Mouse (Mus musculus): ENCODE measurements around the gene Uba52. TPM values are rescaled to one million over a fixed set of nuclear protein-coding genes. Genes with fewer than 3 reads are reported as not detected.
A peak's percentile ranks its signal among the peaks of the same experiment; 100 is the strongest.

Gene Uba52
- polyA plus RNA-seq, 1 experiment from 2014 or later: 779 TPM

DNA sequence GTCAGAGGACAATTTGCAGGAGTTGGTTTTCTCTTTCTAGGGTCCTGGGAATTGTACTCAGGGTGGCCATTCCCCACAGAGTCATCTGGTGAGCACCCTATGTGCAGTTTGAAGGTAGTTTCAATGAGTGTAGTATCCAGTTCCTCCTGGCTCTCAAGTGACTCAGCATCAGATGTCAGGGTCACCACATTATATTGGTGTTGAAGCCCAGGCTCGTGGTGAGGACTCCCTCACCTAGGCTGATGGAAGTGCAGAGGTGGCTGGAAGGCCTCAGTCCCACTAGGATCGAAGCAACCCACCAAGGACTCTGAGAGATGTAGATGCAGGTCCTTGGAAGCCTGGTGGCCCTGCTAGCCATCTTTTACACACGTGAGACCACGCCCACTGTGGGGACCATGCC, 35.8 kb upstream of the Uba52 start:
- no peak for ATAC-seq (ENCODE audit: insufficient number of reproducible peaks, low FRiP score)
- no peak overlapping the region for H3K4me2 ChIP-seq
- no peaks in the 10 kb centered on the region for H3K9me3 ChIP-seq (replicated peaks)
- H3K4me1 ChIP-seq (replicated peaks): peaks cover 56% of the 10 kb centered on the region
- no peak overlapping the region for H3K27ac ChIP-seq (ENCODE audit: poor library complexity, severe bottlenecking)
- H3K4me3 ChIP-seq: no peak overlapping the region
- no peak overlapping the region for H3K9ac ChIP-seq
- H3K27me3 ChIP-seq (replicated peaks): no peaks in the 10 kb centered on the region
- WGBS: 77% methylated on average over 4 of the region's 4 CpGs
- H3K36me3 ChIP-seq: peaks cover 4% of the 10 kb centered on the region; the same call in 1 of the 2 replicates

DNA sequence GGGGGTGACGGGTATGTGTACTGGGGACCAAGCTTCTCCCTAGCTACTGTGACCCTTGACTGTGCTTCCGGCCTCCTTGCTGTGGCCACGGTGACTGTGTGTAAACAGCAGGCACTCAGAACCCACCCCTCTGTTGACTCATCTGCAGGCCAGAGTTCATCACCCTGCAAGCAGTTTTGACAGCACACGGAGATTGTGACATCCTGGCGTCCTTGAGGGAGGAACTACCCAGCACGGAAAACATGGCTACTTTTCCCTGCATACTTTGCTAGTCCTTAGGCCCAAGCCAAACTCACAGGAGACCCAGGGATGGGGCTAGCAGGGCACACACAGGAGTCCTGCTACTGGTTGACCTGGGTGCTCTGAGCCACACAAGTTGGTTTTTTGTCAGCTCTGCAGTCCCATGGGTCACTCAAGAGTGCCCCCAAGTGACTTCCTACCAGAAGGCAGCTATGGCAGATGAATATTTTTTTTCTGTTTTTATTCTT, 33.6 kb upstream of the Uba52 start:
- ATAC-seq (ENCODE audit: insufficient number of reproducible peaks, low FRiP score): no peak
- Histone ChIP-seq H3K9me3 (replicated peaks) (no peaks in the 10 kb centered on the region), H3K4me2 (no peak overlapping the region), H3K4me1 (replicated peaks) (peaks cover 63% of the 10 kb centered on the region), H3K27ac (ENCODE audit: poor library complexity, severe bottlenecking) (peak overlapping the region; percentile 34; the same call in 1 of the 2 replicates), H3K36me3 (peaks cover 4% of the 10 kb centered on the region; the same call in 1 of the 2 replicates), H3K9ac (no peak overlapping the region), H3K27me3 (replicated peaks) (no peaks in the 10 kb centered on the region), H3K4me3 (no peak overlapping the region)
- WGBS: 46% methylated on average over 6 of the region's 6 CpGs

DNA sequence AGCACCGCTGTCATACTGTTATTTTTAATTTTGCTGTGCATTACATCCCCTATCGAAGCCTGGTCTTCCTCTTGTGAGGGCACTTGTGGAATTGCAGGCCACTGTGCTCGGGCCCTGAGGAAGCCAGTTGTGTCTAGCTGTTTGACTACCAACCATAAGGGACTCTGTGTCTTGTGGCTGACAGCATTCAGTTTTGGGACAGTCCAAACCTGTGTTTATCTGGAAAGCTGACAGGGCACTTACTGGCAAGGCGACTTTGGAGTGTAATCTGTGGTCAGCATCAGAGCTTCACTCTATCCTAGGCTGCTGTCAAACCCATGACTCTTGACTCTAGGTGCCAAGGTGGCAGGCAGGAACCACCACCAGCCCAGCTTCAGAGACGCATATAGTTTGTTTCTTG, 30.5 kb upstream of the Uba52 start:
- peaks cover 16% of the 10 kb centered on the region for H3K36me3 ChIP-seq
- peaks cover 50% of the 10 kb centered on the region for H3K4me1 ChIP-seq (replicated peaks)
- peak overlapping the region; percentile 97 for H3K9ac ChIP-seq
- no peaks in the 10 kb centered on the region for H3K9me3 ChIP-seq (replicated peaks)
- ATAC-seq (ENCODE audit: insufficient number of reproducible peaks, low FRiP score): no peak
- H3K4me3 ChIP-seq: peak overlapping the region; percentile 92
- WGBS: 69% methylated on average over 5 of the region's 5 CpGs
- H3K4me2 ChIP-seq: peak overlapping the region; percentile 97
- peak overlapping the region; percentile 94; the same call in 1 of the 2 replicates for H3K27ac ChIP-seq (ENCODE audit: poor library complexity, severe bottlenecking)
- no peaks in the 10 kb centered on the region for H3K27me3 ChIP-seq (replicated peaks)

DNA sequence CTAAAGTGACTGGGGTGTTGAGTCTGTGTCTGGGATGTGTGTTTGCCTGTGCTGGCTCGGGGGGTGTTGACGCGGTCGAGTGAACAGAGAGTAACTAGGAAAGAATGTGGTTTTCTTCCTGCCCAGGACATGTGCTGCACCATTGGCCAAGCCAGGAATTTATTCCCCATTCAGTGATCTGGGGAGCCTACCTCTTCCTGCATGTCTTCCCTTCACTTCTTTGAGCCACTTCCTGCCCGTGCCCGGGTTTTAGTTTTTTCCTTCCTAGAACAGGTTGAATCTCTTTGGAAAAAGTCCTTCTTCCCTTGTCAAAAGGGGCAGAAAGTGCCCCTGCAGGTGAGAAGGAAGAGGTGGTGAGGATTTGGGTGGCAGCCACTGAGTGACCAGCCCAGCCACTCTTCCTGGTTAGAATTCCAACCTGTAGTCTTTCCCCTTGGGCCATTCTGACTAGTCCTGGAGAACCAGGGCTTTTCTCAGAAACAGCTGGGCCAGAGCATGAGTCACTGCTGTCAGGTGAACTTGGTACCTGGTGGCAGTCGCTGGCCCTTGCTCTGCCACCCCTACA, 30.0 kb upstream of the Uba52 start:
- Histone ChIP-seq H3K9ac (peak overlapping the region; percentile 97), H3K9me3 (replicated peaks) (no peaks in the 10 kb centered on the region), H3K27me3 (replicated peaks) (no peaks in the 10 kb centered on the region), H3K4me3 (peak overlapping the region; percentile 92), H3K4me2 (peak overlapping the region; percentile 97), H3K4me1 (replicated peaks) (peaks cover 50% of the 10 kb centered on the region), H3K27ac (ENCODE audit: poor library complexity, severe bottlenecking) (peak overlapping the region; percentile 94), H3K36me3 (peaks cover 20% of the 10 kb centered on the region)
- 37% methylated on average over 7 of the region's 7 CpGs for WGBS
- ATAC-seq (ENCODE audit: insufficient number of reproducible peaks, low FRiP score): no peak

DNA sequence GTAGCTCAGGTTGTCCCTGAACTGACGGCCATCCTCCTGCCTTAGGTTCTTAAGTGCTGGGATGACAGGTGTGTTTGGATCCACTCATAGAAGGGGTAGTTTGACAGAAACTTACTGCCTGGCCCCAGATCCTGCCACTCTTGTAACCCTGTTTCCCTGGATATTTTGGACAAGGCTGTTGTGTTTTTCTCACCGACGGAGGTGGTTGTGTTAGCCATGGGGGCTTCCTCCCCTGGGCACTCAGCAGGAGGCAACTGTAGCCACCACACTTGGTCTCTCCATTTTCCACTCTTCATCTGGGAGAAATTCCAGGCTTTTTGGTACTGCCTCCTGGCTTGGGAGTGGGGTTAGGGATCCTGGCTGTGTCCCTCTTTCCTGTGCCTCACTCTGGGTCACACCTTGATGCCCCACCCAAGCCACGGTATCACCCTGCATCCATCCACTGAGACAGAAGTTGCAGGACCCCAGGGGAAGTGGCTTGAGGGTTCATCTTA, 29.5 kb upstream of the Uba52 start:
- H3K36me3 ChIP-seq: peaks cover 22% of the 10 kb centered on the region
- peak overlapping the region; percentile 97 for H3K9ac ChIP-seq
- peak overlapping the region; percentile 94 for H3K27ac ChIP-seq (ENCODE audit: poor library complexity, severe bottlenecking)
- H3K9me3 ChIP-seq (replicated peaks): no peaks in the 10 kb centered on the region
- H3K4me1 ChIP-seq (replicated peaks): peaks cover 47% of the 10 kb centered on the region
- H3K4me2 ChIP-seq: peak overlapping the region; percentile 97
- H3K4me3 ChIP-seq: peak overlapping the region; percentile 92
- WGBS: 4% methylated on average over 4 of the region's 4 CpGs
- no peak for ATAC-seq (ENCODE audit: insufficient number of reproducible peaks, low FRiP score)
- no peaks in the 10 kb centered on the region for H3K27me3 ChIP-seq (replicated peaks)

DNA sequence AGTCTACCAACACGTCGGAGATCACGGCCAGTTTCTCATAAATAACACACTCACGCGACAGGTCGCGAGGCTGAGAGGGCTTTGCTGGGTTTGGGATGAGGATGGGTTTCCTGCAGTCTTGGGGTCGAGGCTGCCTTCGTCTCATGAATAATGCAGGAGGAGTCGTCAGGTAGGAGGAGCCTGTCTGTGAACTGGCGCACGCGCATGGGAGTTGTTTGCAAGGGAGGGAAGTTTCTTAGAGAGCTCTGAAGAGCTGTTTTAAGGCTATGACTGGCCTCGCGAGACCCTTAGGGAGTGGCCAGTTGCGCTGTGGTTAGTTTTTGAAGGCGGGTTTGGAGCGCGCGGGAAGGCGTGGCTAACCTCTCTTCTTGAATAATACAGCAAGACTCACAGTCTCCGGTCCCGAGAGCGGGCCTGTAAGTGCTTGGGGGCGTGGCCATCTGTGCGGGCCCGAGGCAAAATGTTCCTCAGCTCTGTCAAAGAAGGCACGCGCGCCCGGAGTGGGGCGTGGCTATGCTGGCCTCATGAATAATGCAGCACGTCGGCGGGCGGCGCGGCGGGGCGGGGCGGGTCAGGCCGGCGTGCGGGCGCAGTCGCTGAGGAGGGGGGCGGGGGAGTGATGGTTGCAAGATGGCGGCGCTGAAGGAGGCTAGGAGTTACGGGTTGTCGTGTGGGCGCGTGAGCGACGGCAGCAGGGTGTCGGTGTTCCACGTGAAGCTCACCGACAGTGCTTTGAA, 28.6 kb upstream of the Uba52 start, which contains the start of gene Ell:
Ell (plus strand) TSS at position 381 of the 737 bp plus-strand sequence.
- H3K27me3 ChIP-seq (replicated peaks): no peaks in the 10 kb centered on the region
- peak; percentile 86 for ATAC-seq (ENCODE audit: insufficient number of reproducible peaks, low FRiP score)
- peak within 1 kb of the TSS; percentile 97 for H3K4me2 ChIP-seq
- peak within 1 kb of the TSS; percentile 97 for H3K9ac ChIP-seq
- H3K4me1 ChIP-seq (replicated peaks): peaks cover 47% of the 10 kb centered on the region
- H3K27ac ChIP-seq (ENCODE audit: poor library complexity, severe bottlenecking): peak within 1 kb of the TSS; percentile 94
- no peaks in the 10 kb centered on the region for H3K9me3 ChIP-seq (replicated peaks)
- peaks cover 30% of the 10 kb centered on the region for H3K36me3 ChIP-seq
- under 1% methylated on average over 58 of the region's 58 CpGs for WGBS
- H3K4me3 ChIP-seq: peak within 1 kb of the TSS; percentile 92

DNA sequence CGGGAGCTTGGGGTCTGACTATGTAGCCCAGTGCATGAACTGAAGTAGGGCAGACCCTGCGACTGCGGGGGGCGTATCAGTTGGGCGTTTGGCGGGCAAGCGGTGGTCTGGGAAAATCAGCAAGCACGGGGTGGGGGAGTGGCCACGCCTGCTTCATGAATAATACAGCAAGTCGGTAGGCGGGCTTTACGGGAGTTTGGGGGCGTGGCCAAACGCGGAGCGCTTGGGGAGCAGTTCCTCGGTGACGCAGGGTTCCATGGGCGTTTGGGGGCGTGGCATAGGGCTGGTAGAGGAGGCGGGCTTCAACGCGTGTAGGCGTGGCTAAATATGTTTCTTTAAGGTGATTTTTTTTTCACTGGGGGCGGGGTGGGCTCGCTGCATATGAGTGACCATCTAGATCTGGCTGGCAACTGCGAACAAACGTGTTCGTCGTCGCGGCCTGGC, 28.1 kb upstream of the Uba52 start:
- Histone ChIP-seq H3K27me3 (replicated peaks) (no peaks in the 10 kb centered on the region), H3K9me3 (replicated peaks) (no peaks in the 10 kb centered on the region), H3K27ac (ENCODE audit: poor library complexity, severe bottlenecking) (peak overlapping the region; percentile 94), H3K36me3 (peaks cover 36% of the 10 kb centered on the region), H3K4me2 (peak overlapping the region; percentile 97), H3K4me3 (peak overlapping the region; percentile 92), H3K9ac (peak overlapping the region; percentile 97), H3K4me1 (replicated peaks) (peaks cover 41% of the 10 kb centered on the region)
- ATAC-seq (ENCODE audit: insufficient number of reproducible peaks, low FRiP score): peak; percentile 86
- under 1% methylated on average over 32 of the region's 32 CpGs for WGBS

DNA sequence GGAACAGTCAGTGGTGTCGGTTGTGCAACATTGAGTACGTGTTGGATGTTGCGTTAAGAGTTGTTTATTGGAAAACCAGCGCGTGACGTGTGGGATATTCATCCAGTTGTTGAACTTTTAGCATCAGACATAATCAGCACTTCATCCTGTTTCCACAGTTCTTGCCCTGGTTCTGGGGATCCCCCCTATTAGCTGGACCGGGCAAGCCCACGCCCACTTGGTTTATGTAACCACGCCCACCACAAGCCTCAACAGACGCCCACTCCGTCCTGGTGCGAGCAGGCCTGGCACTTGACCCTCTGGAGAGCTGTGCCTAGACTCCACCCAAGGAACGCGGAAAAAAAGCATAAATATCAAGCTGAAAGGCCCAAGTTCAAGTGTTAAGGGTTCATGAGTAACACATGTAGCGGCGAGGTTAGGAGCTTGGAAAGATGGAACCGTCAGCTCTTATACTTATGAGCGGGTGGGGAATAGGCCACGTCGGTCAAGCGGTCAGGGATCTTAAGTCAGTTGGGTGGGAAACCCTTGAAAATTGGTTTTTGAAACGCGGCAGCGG, 27.5 kb upstream of the Uba52 start:
- Histone ChIP-seq H3K27me3 (replicated peaks) (no peaks in the 10 kb centered on the region), H3K9ac (peak overlapping the region; percentile 58), H3K36me3 (peaks cover 41% of the 10 kb centered on the region), H3K4me1 (replicated peaks) (peaks cover 36% of the 10 kb centered on the region), H3K4me2 (peak overlapping the region; percentile 97), H3K4me3 (peak overlapping the region; percentile 92), H3K27ac (ENCODE audit: poor library complexity, severe bottlenecking) (peak overlapping the region; percentile 49), H3K9me3 (replicated peaks) (no peaks in the 10 kb centered on the region)
- whole genome bisulfite sequencing: 13% methylated on average over 24 of the region's 24 CpGs
- peak; percentile 26; the same call in 1 of the 2 replicates for ATAC-seq (ENCODE audit: insufficient number of reproducible peaks, low FRiP score)

DNA sequence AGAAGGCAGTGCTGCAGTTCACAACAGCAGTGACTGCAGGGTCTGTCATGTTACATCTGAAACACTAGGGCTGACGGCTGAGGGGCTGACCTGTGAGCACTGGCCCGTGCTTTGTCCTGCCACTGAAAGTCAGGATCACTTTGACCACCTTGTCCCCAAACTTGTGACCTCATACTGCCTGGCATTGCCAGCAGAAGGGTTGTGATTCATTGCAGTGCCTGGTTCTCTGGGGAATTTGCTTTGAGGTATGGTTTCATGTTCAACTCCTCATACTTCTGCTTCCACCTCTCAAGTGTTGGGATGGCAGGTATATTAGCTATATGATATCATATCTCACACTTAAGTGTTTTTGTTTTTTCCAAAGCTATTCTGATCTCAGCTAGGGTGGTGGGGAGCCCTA, 25.1 kb upstream of the Uba52 start:
- Histone ChIP-seq H3K36me3 (peaks cover 65% of the 10 kb centered on the region), H3K9me3 (replicated peaks) (no peaks in the 10 kb centered on the region), H3K4me2 (no peak overlapping the region), H3K4me3 (no peak overlapping the region), H3K27me3 (replicated peaks) (no peaks in the 10 kb centered on the region), H3K4me1 (replicated peaks) (peaks cover 23% of the 10 kb centered on the region), H3K27ac (ENCODE audit: poor library complexity, severe bottlenecking) (no peak overlapping the region), H3K9ac (no peak overlapping the region)
- ATAC-seq (ENCODE audit: insufficient number of reproducible peaks, low FRiP score): no peak
- WGBS: 73% methylated on average over 2 of the region's 2 CpGs

DNA sequence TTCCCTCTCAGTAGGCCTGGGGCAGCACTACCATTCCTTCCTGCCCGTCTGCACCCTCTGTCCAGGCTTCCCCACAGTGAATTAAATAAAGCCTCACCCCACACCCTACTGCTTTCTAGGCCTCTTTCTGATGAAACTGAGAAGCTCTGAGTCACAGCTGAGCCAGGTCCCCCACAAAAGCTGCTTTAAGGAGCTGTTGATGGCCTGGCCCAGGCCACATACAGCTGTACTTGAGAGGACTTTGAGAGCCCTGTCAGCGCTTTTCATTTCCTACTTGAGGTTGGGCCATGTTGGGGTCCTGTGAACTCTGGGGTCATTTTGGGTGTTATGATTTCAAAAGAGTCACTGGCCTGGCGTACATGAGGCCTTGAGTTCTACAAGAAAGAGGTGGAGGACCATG, 24.6 kb upstream of the Uba52 start:
- Histone ChIP-seq H3K27ac (ENCODE audit: poor library complexity, severe bottlenecking) (no peak overlapping the region), H3K4me1 (replicated peaks) (peaks cover 18% of the 10 kb centered on the region), H3K4me3 (no peak overlapping the region), H3K36me3 (peaks cover 69% of the 10 kb centered on the region), H3K9me3 (replicated peaks) (no peaks in the 10 kb centered on the region), H3K9ac (no peak overlapping the region), H3K4me2 (no peak overlapping the region), H3K27me3 (replicated peaks) (no peaks in the 10 kb centered on the region)
- ATAC-seq (ENCODE audit: insufficient number of reproducible peaks, low FRiP score): no peak
- WGBS: 70% methylated on average over 3 of the region's 3 CpGs

DNA sequence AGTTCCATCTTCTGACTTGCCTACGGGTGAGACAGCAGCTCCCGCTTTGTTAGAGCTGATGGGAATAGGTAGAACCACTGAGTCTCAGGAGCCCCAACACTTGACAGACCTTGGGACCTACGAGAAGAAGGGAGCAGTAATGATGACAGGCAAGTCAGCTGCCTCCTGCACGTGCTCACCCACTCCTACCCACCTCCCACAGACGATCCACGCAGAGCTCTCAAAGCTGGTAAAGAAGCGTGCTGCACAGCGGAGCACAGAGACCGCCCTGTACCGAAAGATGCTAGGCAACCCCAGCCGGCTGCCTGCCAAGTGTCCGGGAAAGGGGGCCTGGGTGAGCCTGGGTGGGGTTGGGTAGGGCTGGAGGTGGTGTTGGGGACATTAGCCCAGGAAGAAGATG, 23.7 kb upstream of the Uba52 start:
- no peak overlapping the region for H3K27ac ChIP-seq (ENCODE audit: poor library complexity, severe bottlenecking)
- 93% methylated on average over 12 of the region's 12 CpGs for WGBS
- ATAC-seq (ENCODE audit: insufficient number of reproducible peaks, low FRiP score): no peak
- peaks cover 76% of the 10 kb centered on the region for H3K36me3 ChIP-seq
- no peaks in the 10 kb centered on the region for H3K27me3 ChIP-seq (replicated peaks)
- H3K4me1 ChIP-seq (replicated peaks): peaks cover 18% of the 10 kb centered on the region
- no peak overlapping the region for H3K4me3 ChIP-seq
- H3K9me3 ChIP-seq (replicated peaks): no peaks in the 10 kb centered on the region
- peak overlapping the region; percentile 35; the same call in 1 of the 2 replicates for H3K9ac ChIP-seq
- no peak overlapping the region for H3K4me2 ChIP-seq

Data from heart, embryonic 12.5 days (tissue).